Mouse (Mus musculus): ENCODE data around the gene Xdh. TPM values are rescaled to one million over a fixed set of nuclear protein-coding genes. Genes with fewer than 3 reads are reported as not detected.
"Not testable (repeated sequence)": the region's sequence is repeated elsewhere in the genome, so short reads cannot be mapped to it uniquely, and the experiment has no call there.

Gene Xdh
- polyA plus RNA-seq, 1 experiment from 2014 or later, result 0.12 TPM

DNA sequence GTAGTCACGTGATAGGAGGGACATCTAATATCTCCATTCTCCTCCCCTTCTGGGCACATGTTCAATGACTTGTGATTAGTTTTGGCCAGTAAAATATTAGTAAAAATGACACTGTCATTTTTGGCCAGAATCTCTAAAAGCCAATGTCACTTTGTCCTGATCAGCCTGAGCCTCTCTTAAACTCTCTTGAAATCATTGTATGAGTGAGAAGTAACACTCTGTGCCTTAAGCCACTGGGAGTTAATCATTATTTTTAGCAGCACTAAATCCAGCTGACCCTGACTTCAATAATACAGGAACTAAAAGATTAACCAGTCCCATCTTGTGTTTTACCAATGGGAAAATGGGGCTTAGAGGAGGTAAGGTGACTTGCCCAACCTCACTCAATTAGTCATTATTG is 102.6 kb downstream of the Xdh start:
- ATAC-seq (replicated peaks; ENCODE audit: low FRiP score), result no peak
- Histone ChIP-seq H3K27me3 (replicated peaks; ENCODE audit: control insufficient read depth, insufficient read depth, low read length) (no peaks in the 10 kb centered on the region), H3K9ac (ENCODE audit: low read depth, low read length) (no peak overlapping the region), H3K4me3 (ENCODE audit: low read depth, low read length) (no peak overlapping the region), H3K4me2 (no peak overlapping the region), H3K36me3 (ENCODE audit: control insufficient read depth, insufficient read depth, low read length) (no peaks in the 10 kb centered on the region), H3K4me1 (replicated peaks; ENCODE audit: control insufficient read depth, insufficient read depth, low read length) (no peaks in the 10 kb centered on the region), H3K9me3 (ENCODE audit: control insufficient read depth, low read length) (no peaks in the 10 kb centered on the region), H3K27ac (ENCODE audit: low read depth, low read length) (no peak overlapping the region)
- WGBS, result 70% methylated on average over 1 of the region's 1 CpGs
- no peak for DNase-seq (ENCODE audit: low spot score)

DNA sequence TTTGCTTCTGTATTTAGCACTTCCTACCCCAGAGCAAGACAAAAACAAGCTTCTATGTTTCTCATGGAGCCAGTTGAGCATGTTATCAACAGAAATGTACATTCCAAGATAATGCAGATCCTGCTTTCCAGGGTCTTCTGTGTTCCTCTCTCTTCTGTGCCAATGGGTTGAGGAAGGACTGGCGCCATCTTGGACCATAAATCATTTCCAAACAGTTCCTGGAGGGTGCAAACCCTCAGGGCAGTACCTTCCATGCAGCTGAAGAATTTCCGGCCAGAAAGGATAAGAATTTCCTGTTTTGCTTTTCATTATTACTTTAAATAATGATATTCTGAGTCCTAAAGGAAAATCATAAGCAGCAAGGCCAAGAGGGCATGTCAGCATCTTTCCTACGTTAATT is 104.4 kb downstream of the Xdh start:
- 54% methylated on average over 3 of the region's 3 CpGs for WGBS

DNA sequence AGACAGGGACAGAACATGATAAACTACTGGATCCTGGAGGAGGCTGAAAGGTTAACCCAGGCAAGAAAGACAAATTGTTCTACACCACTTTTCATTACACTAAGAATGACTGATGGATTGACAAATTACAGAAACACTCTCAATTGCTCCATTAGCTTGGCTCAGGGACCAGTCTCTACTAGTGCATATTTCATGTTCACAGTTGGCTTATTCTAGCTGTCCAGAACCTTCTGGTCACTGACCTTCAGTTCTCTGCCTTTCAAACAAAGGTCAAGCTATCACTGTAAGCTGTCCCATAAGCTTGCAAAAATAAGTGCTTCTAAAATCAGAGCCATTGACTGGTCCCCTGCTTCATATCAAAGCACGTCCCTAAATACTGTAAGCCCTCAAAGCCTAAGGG is 107.0 kb downstream of the Xdh start:
- H3K9ac ChIP-seq (ENCODE audit: low read depth, low read length), result no peak overlapping the region
- no peak overlapping the region for H3K4me2 ChIP-seq
- no peaks in the 10 kb centered on the region for H3K27me3 ChIP-seq (replicated peaks; ENCODE audit: control insufficient read depth, insufficient read depth, low read length)
- no peaks in the 10 kb centered on the region for H3K9me3 ChIP-seq (ENCODE audit: control insufficient read depth, low read length)
- H3K4me1 ChIP-seq (replicated peaks; ENCODE audit: control insufficient read depth, insufficient read depth, low read length), result no peaks in the 10 kb centered on the region
- no peak for DNase-seq (ENCODE audit: low spot score)
- no peaks in the 10 kb centered on the region for H3K36me3 ChIP-seq (ENCODE audit: control insufficient read depth, insufficient read depth, low read length)
- H3K27ac ChIP-seq (ENCODE audit: low read depth, low read length), result no peak overlapping the region
- no peak for ATAC-seq (replicated peaks; ENCODE audit: low FRiP score)
- H3K4me3 ChIP-seq (ENCODE audit: low read depth, low read length), result no peak overlapping the region
- 62% methylated on average over 1 of the region's 1 CpGs for WGBS

More for the DNA sequence above, 104.4 kb downstream of the Xdh start:
- H3K4me3 ChIP-seq (ENCODE audit: low read depth, low read length), result no peak overlapping the region
- no peak for ATAC-seq (replicated peaks; ENCODE audit: low FRiP score)
- H3K36me3 ChIP-seq (ENCODE audit: control insufficient read depth, insufficient read depth, low read length), result no peaks in the 10 kb centered on the region
- H3K4me1 ChIP-seq (replicated peaks; ENCODE audit: control insufficient read depth, insufficient read depth, low read length), result no peaks in the 10 kb centered on the region
- H3K27me3 ChIP-seq (replicated peaks; ENCODE audit: control insufficient read depth, insufficient read depth, low read length), result no peaks in the 10 kb centered on the region
- no peak for DNase-seq (ENCODE audit: low spot score)
- H3K9me3 ChIP-seq (ENCODE audit: control insufficient read depth, low read length), result no peaks in the 10 kb centered on the region
- H3K4me2 ChIP-seq, result no peak overlapping the region
- no peak overlapping the region for H3K27ac ChIP-seq (ENCODE audit: low read depth, low read length)
- H3K9ac ChIP-seq (ENCODE audit: low read depth, low read length), result no peak overlapping the region

DNA sequence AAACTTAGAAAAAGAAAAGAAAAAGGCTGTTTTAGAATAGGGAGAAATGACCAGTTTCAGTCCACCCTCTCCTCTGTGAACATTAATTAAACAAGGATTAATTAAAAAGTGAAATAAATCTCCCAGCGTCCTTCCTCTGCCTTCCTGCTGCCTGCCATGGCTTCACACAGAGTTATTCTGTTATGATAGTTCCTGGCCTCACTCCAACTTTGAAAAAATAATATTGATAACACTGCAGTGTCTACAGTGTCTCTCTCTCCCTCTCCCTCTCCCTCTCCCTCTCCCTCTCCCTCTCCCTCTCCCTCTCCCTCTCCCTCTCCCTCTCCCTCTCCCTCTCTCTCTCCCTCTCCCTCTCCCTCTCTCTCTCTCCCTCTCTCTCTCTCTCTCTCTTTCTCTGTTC is 110.1 kb downstream of the Xdh start:
- H3K27ac ChIP-seq (ENCODE audit: low read depth, low read length); H3K36me3 ChIP-seq (ENCODE audit: control insufficient read depth, insufficient read depth, low read length); DNase-seq (ENCODE audit: low spot score); H3K4me3 ChIP-seq (ENCODE audit: low read depth, low read length); H3K27me3 ChIP-seq (replicated peaks; ENCODE audit: control insufficient read depth, insufficient read depth, low read length); H3K9ac ChIP-seq (ENCODE audit: low read depth, low read length); ATAC-seq (replicated peaks; ENCODE audit: low FRiP score); H3K4me1 ChIP-seq (replicated peaks; ENCODE audit: control insufficient read depth, insufficient read depth, low read length); H3K9me3 ChIP-seq (ENCODE audit: control insufficient read depth, low read length); H3K4me2 ChIP-seq: not testable (repeated sequence)
- WGBS, result 58% methylated on average over 1 of the region's 1 CpGs

DNA sequence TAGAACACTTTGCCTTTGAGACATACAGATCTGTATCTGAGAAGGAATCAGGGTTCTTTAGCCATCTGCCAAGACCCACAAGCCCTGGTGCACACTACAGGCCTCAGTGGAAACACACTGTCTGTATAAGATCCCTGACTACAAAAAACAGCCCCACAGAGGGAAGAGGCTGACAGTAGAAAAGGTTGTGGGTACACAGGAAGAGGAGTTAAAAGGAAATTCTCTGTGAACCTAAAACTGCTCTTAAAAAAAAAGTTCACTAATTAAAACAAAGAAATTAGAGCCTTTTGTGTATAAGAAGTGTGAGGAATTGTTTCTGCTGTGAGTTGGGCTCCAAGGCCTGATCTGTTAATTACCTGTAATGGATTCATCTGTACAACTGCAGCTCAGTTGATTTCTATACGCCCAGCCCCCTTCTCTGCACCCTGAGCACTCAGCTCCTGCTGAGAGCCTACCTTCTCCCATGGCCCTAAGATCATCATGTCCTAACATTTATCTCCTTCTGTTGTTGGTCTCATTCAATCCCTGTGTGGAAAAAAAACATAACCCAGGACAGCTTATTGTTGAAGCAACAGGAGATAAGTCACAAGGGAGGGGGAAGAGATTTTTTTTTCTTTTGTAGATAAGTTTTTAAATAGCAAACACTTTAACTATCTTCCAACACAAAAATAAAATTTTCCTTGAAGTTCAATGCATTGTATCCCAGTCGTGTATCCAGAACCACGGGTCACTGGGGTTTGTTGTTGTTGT is 110.7 kb downstream of the Xdh start:
- Histone ChIP-seq H3K4me1 (replicated peaks; ENCODE audit: control insufficient read depth, insufficient read depth, low read length) (no peaks in the 10 kb centered on the region), H3K9me3 (ENCODE audit: control insufficient read depth, low read length) (no peaks in the 10 kb centered on the region)
- DNase-seq (ENCODE audit: low spot score), result no peak

DNA sequence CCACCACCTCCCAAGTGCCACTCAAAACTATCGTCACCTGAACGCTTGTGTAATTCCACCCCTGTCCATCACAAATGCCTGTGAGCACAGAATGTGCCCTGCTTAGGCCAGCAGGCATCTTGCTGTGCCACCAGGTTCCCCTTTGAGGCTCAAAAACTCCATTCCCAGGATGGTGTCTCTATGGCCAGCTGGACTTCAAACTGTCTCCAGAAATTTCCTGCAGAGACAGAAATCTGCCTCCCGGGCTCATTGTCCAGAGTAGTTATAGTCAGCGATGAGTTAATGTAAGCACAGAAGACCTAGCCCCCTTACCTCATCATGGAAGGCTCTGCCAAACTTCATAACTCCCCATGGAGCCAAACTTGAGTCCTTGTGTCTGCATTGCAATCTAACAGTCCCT is 112.8 kb downstream of the Xdh start:
- ATAC-seq (replicated peaks; ENCODE audit: low FRiP score) (no peak), DNase-seq (ENCODE audit: low spot score) (no peak)
- Histone ChIP-seq H3K4me2 (no peak overlapping the region), H3K9ac (ENCODE audit: low read depth, low read length) (no peak overlapping the region), H3K4me1 (replicated peaks; ENCODE audit: control insufficient read depth, insufficient read depth, low read length) (no peaks in the 10 kb centered on the region), H3K27me3 (replicated peaks; ENCODE audit: control insufficient read depth, insufficient read depth, low read length) (no peaks in the 10 kb centered on the region), H3K9me3 (ENCODE audit: control insufficient read depth, low read length) (no peaks in the 10 kb centered on the region), H3K4me3 (ENCODE audit: low read depth, low read length) (no peak overlapping the region), H3K36me3 (ENCODE audit: control insufficient read depth, insufficient read depth, low read length) (no peaks in the 10 kb centered on the region), H3K27ac (ENCODE audit: low read depth, low read length) (no peak overlapping the region)
- WGBS, result 83% methylated on average over 4 of the region's 4 CpGs

More for the DNA sequence above, 110.7 kb downstream of the Xdh start:
- H3K4me3 ChIP-seq (ENCODE audit: low read depth, low read length), result no peak overlapping the region
- no peak overlapping the region for H3K27ac ChIP-seq (ENCODE audit: low read depth, low read length)
- no peaks in the 10 kb centered on the region for H3K27me3 ChIP-seq (replicated peaks; ENCODE audit: control insufficient read depth, insufficient read depth, low read length)
- no peaks in the 10 kb centered on the region for H3K36me3 ChIP-seq (ENCODE audit: control insufficient read depth, insufficient read depth, low read length)
- WGBS, result 63% methylated on average over 3 of the region's 3 CpGs
- no peak overlapping the region for H3K4me2 ChIP-seq
- no peak overlapping the region for H3K9ac ChIP-seq (ENCODE audit: low read depth, low read length)
- no peak for ATAC-seq (replicated peaks; ENCODE audit: low FRiP score)

DNA sequence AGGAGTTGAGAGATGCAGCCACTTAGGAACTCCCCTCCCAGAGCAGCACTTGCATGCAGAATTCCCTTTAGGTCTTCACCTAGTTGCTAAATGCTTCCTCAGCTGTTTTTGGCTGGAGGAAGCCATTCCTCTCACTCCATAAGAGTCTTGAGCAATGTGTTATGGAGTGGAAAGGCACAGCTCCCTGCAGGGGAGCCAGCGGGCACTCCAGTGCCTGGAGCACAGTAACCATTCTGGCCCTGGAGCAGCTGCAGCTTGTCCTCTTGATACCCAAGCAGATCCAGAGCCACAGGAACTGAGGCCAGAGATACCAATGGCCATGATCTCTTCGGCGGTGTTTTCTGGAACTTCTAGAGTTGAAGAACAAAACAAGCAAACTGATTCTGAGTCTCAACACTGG is 113.4 kb downstream of the Xdh start:
- no peak overlapping the region for H3K27ac ChIP-seq (ENCODE audit: low read depth, low read length)
- no peaks in the 10 kb centered on the region for H3K36me3 ChIP-seq (ENCODE audit: control insufficient read depth, insufficient read depth, low read length)
- 90% methylated on average over 3 of the region's 3 CpGs for WGBS
- H3K9me3 ChIP-seq (ENCODE audit: control insufficient read depth, low read length), result no peaks in the 10 kb centered on the region
- H3K4me1 ChIP-seq (replicated peaks; ENCODE audit: control insufficient read depth, insufficient read depth, low read length), result no peaks in the 10 kb centered on the region
- no peak for ATAC-seq (replicated peaks; ENCODE audit: low FRiP score)
- DNase-seq (ENCODE audit: low spot score), result no peak
- no peaks in the 10 kb centered on the region for H3K27me3 ChIP-seq (replicated peaks; ENCODE audit: control insufficient read depth, insufficient read depth, low read length)
- no peak overlapping the region for H3K4me3 ChIP-seq (ENCODE audit: low read depth, low read length)
- H3K9ac ChIP-seq (ENCODE audit: low read depth, low read length), result no peak overlapping the region
- H3K4me2 ChIP-seq, result no peak overlapping the region

Other genes starting within 250 kb of the Xdh start
- 0.84 and 1.4 TPM in 2 replicates for gene Galnt14, start 239.7 kb downstream of the Xdh start, polyA plus RNA-seq (2014; fragmentation: Nextera tagmentation; extraction: Ambion mirVana)
- gene Ehd3, start 146.1 kb downstream of the Xdh start, polyA plus RNA-seq (2014; fragmentation: Nextera tagmentation; extraction: Ambion mirVana), result 42.2 and 44.4 TPM in 2 replicates
- not detected in 2 replicates for gene Srd5a2, start 97.7 kb upstream of the Xdh start, polyA plus RNA-seq (2014; fragmentation: Nextera tagmentation; extraction: Ambion mirVana)

All from liver, embryonic 11.5 days (tissue).